In genomic region chr11:78151161-78151560, GRCm38 (mm10) we compare ENCODE assay signal across 9 mouse cellular contexts. TPM values are rescaled to one million over a fixed set of nuclear protein-coding genes. Genes with fewer than 3 reads are reported as not detected.
DNase-seq lines count a peak whose midpoint lies in the region; ATAC-seq and TF ChIP-seq lines count a peak whose summit lies in the region.
"Had no signal": no experiment of that assay in that cellular context is flagged by ENCODE, and none has a peak within 500 bp of the region (broad histone marks: within the 10 kb centered on the region; RNA-seq: fewer than 3 reads in every experiment).

No protein-coding gene starts in this region.

- H3K36me3 ChIP-seq in forebrain, postnatal 0 days (ENCODE audit: insufficient read depth) = peaks cover 63% of the 10 kb centered on the region
- H3K36me3 ChIP-seq in forebrain, embryonic 11.5 days (ENCODE audit: control insufficient read depth, insufficient read depth, low read length) = peaks cover 8% of the 10 kb centered on the region; the same call in 1 of the 2 replicates

- no peaks in the 10 kb centered on the region for H3K4me1 ChIP-seq in forebrain, postnatal 0 days (ENCODE audit: insufficient read depth)
- H3K4me1 ChIP-seq in forebrain, embryonic 11.5 days (replicated peaks; ENCODE audit: control insufficient read depth, insufficient read depth, low read length) = no peaks in the 10 kb centered on the region

- no peaks in the 10 kb centered on the region for H3K27me3 ChIP-seq in forebrain, postnatal 0 days (ENCODE audit: insufficient read depth, low read length)
- H3K27me3 ChIP-seq in forebrain, embryonic 11.5 days (ENCODE audit: control insufficient read depth, insufficient read depth, low read length) = no peaks in the 10 kb centered on the region
- H3K27me3 ChIP-seq: neural tube, embryonic 13.5 days had no signal

- TF ChIP-seq CTCF in forebrain, postnatal 0 days (IDR thresholded peaks at IDR 0.05; ENCODE audit: low read depth) = peak; percentile 59

- H3K9me3 ChIP-seq in forebrain, postnatal 0 days (ENCODE audit: low read length) = no peaks in the 10 kb centered on the region
- H3K9me3 ChIP-seq in forebrain, embryonic 11.5 days (ENCODE audit: control insufficient read depth, low read length) = no peaks in the 10 kb centered on the region
- H3K9me3 ChIP-seq: neural tube, embryonic 13.5 days had no signal

- 36% methylated on average over 1 of the region's 1 CpGs for WGBS in forebrain, postnatal 0 days
- 28% methylated on average over 1 of the region's 1 CpGs for WGBS in forebrain, embryonic 11.5 days

- H3K4me3 ChIP-seq in forebrain, postnatal 0 days (ENCODE audit: low read depth, low read length) = no peak overlapping the region
- H3K4me3 ChIP-seq in forebrain, embryonic 11.5 days (ENCODE audit: low read depth, low read length) = no peak overlapping the region
- H3K4me3 ChIP-seq: neural tube, embryonic 13.5 days had no signal

- no peak overlapping the region for H3K4me2 ChIP-seq in forebrain, postnatal 0 days (ENCODE audit: low read depth)
- no peak overlapping the region for H3K4me2 ChIP-seq in forebrain, embryonic 11.5 days (ENCODE audit: low read depth, low read length, severe bottlenecking)
- H3K4me2 ChIP-seq: neural tube, embryonic 13.5 days had no signal

- no peak overlapping the region for H3K9ac ChIP-seq in forebrain, postnatal 0 days
- H3K9ac ChIP-seq in forebrain, embryonic 11.5 days (ENCODE audit: low read length) = no peak overlapping the region
- H3K9ac ChIP-seq: neural tube, embryonic 13.5 days had no signal

- peak; percentile 41 for DNase-seq in forebrain, postnatal 0 days
- DNase-seq in forebrain, embryonic 11.5 days (ENCODE audit: low spot score) = no peak
- peak; percentile 56 to 76 for DNase-seq in spleen, postnatal 4 days (ENCODE audit: low spot score in 2 of 2)
- DNase-seq in spleen, adult 12 weeks (ENCODE audit: low spot score) = no peak
- DNase-seq in testis, postnatal 10 days (ENCODE audit: low spot score) = peak; percentile 54
- DNase-seq in B cell, adult 2 months = no peak
- DNase-seq in spleen, adult 18-20 months = no peak

- ATAC-seq in forebrain, postnatal 0 days = no peak
- no peak for ATAC-seq in forebrain, embryonic 11.5 days (replicated peaks; ENCODE audit: low FRiP score)
- peak; percentile 55; the same call in 1 of the 2 replicates for ATAC-seq in granulocyte monocyte progenitor cell, adult 5-6 weeks (replicated peaks; ENCODE audit: poor library complexity, severe bottlenecking)

- no peak overlapping the region for H3K27ac ChIP-seq in forebrain, postnatal 0 days (ENCODE audit: low read depth, low read length)
- no peak overlapping the region for H3K27ac ChIP-seq in forebrain, embryonic 11.5 days (ENCODE audit: low read depth, low read length)

RNA-seq across cellular contexts. Expression of gene Traf4, which starts 14.2 kb away (rescaled TPM):
- 99.0 and 107 TPM in 2 replicates for total RNA-seq in forebrain, postnatal 0 days (2014; rRNA removed)
- 104 and 131 TPM in 2 replicates for polyA plus RNA-seq in forebrain, postnatal 0 days (2015; fragmentation: Nextera tagmentation; extraction: Ambion mirVana)
- 77.7 and 79.6 TPM in 2 replicates for polyA plus RNA-seq in forebrain, embryonic 11.5 days (2014; fragmentation: Nextera tagmentation; extraction: Ambion mirVana)
- total RNA-seq in granulocyte monocyte progenitor cell, adult 5-6 weeks (2014; fragmentation: Nextera tagmentation) = 4.9 and 7.3 TPM in 2 replicates
- total RNA-seq in granulocyte monocyte progenitor cell, adult 5-6 weeks (2017) = 2.8 and 3.6 TPM in 2 replicates

RNA-seq across cellular contexts. Expression of gene Nek8, which starts 25.3 kb away (rescaled TPM):
- 4.7 and 6.1 TPM in 2 replicates for total RNA-seq in forebrain, postnatal 0 days (2014; rRNA removed)
- 5.5 and 5.7 TPM in 2 replicates for polyA plus RNA-seq in forebrain, postnatal 0 days (2015; fragmentation: Nextera tagmentation; extraction: Ambion mirVana)
- polyA plus RNA-seq in forebrain, embryonic 11.5 days (2014; fragmentation: Nextera tagmentation; extraction: Ambion mirVana) = 7.6 and 9.6 TPM in 2 replicates
- total RNA-seq in granulocyte monocyte progenitor cell, adult 5-6 weeks (2014; fragmentation: Nextera tagmentation) = 3.5 and 14.4 TPM in 2 replicates
- total RNA-seq in granulocyte monocyte progenitor cell, adult 5-6 weeks (2017) = 5.8 and 6.1 TPM in 2 replicates

RNA-seq across cellular contexts. Expression of gene Tlcd1, which starts 25.4 kb away (rescaled TPM):
- total RNA-seq in forebrain, postnatal 0 days (2014; rRNA removed) = 15.3 and 22.0 TPM in 2 replicates
- polyA plus RNA-seq in forebrain, postnatal 0 days (2015; fragmentation: Nextera tagmentation; extraction: Ambion mirVana) = 13.9 and 19.0 TPM in 2 replicates
- polyA plus RNA-seq in forebrain, embryonic 11.5 days (2014; fragmentation: Nextera tagmentation; extraction: Ambion mirVana) = 7.1 and 9.9 TPM in 2 replicates
- total RNA-seq in granulocyte monocyte progenitor cell, adult 5-6 weeks (2014; fragmentation: Nextera tagmentation) = 1.1 and 3.5 TPM in 2 replicates
- total RNA-seq in granulocyte monocyte progenitor cell, adult 5-6 weeks (2017) = 2.9 and 4.1 TPM in 2 replicates

RNA-seq across cellular contexts. Expression of gene Rpl23a, which starts 32.2 kb away (rescaled TPM):
- total RNA-seq in forebrain, postnatal 0 days (2014; rRNA removed) = 772 and 968 TPM in 2 replicates
- polyA plus RNA-seq in forebrain, postnatal 0 days (2015; fragmentation: Nextera tagmentation; extraction: Ambion mirVana) = 938 and 1,223 TPM in 2 replicates
- polyA plus RNA-seq in forebrain, embryonic 11.5 days (2014; fragmentation: Nextera tagmentation; extraction: Ambion mirVana) = 1,094 and 1,161 TPM in 2 replicates
- 5,451 and 5,560 TPM in 2 replicates for total RNA-seq in granulocyte monocyte progenitor cell, adult 5-6 weeks (2014; fragmentation: Nextera tagmentation)
- total RNA-seq in granulocyte monocyte progenitor cell, adult 5-6 weeks (2017) = 3,079 and 3,080 TPM in 2 replicates

RNA-seq across cellular contexts. Expression of gene Rab34, which starts 37.1 kb away (rescaled TPM):
- 76.9 and 83.5 TPM in 2 replicates for total RNA-seq in forebrain, postnatal 0 days (2014; rRNA removed)
- 50.8 and 55.5 TPM in 2 replicates for polyA plus RNA-seq in forebrain, postnatal 0 days (2015; fragmentation: Nextera tagmentation; extraction: Ambion mirVana)
- polyA plus RNA-seq in forebrain, embryonic 11.5 days (2014; fragmentation: Nextera tagmentation; extraction: Ambion mirVana) = 54.7 and 58.8 TPM in 2 replicates
- 6.1 and 7.2 TPM in 2 replicates for total RNA-seq in granulocyte monocyte progenitor cell, adult 5-6 weeks (2014; fragmentation: Nextera tagmentation)
- 1.5 and 3.6 TPM in 2 replicates for total RNA-seq in granulocyte monocyte progenitor cell, adult 5-6 weeks (2017)

Comparison
In these comparisons a context has a peak if more than half of its experiments do, and no peak if none do; other contexts are left out.
1. DNase-seq: peak in forebrain, postnatal 0 days (single experiment), spleen, postnatal 4 days (2 of 2) and testis, postnatal 10 days (single experiment); none in forebrain, embryonic 11.5 days (single experiment), spleen, adult 12 weeks (single experiment), B cell, adult 2 months (0 of 2) and spleen, adult 18-20 months (0 of 2).
2. RNA of gene Traf4, which starts 14.2 kb away (total RNA-seq): 99.0 to 107 TPM in forebrain, postnatal 0 days; 2.8 to 7.3 TPM in granulocyte monocyte progenitor cell, adult 5-6 weeks; every median in the first group is over 10 times any median in the second.